Mouse (Mus musculus) adrenal gland (tissue): Measurements from ENCODE around the gene Eepd1.

ENCODE experiments used
- intact Hi-C: fragments of 180-260 bp; cut with DNase I; formaldehyde crosslinking; loops from one replicate; pipeline ENCODE4 v1.15.1; 2025

Gene Eepd1

DNA sequence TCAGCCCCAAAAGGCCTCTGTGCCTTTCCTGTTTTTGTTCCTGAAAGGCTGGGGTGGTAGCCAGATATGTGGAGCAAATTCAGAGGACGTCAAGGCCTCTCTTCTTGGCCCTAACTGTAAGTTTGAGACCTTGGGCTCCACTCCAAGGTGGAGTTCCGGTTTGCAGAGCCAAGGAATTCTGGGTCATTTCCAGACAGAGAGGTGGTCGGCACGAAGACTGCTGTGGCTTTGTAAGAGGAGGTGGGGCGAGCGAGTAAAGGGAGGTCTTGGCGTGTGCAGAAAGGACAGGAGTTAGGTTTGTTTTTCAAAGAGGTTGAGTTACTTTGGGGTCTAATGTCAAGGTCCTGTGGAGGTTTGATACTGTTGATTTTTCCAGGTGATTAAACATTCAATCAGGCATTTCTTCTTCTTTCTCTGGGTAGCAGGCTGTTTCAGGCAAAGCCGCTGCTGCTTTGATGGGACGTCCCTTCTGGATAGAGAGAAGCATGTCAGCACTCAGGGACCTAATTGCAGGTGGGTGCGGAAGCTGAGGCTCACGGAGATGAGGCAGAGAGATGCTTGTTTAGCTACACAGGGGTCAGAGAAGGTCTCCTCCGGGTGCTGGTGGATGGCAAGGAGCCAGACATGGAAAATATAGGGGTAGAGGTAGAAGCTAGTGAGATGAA, 6.2 kb downstream of the Eepd1 start:
- intact Hi-C loops: loop anchor here (10.0 kb wide), 1 partner anchor 333 kb away; the partner anchor contains the start of gene Herpud2

DNA sequence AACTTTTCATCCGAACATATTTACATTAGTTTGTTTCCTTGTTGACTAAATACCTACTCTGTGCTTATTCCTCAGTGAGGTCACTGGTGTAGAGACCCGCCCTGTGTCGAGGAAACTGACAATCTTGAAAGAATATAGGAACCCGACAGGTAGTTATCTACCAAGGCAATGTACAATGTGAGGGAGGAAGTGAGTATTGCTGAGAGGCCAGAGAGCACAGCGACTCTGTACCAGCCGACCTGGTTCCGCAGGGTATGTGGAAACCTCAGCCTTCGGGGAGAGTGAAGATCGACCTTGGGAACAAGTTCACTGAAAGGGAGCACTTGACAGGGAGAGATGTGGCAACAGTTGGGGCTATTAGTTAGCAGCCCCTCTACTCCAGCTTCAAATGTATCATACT, 7.2 kb downstream of the Eepd1 start:
- intact Hi-C loops: loop anchor here (10.0 kb wide), 1 partner anchor 334 kb away; the partner anchor contains the start of gene Herpud2

DNA sequence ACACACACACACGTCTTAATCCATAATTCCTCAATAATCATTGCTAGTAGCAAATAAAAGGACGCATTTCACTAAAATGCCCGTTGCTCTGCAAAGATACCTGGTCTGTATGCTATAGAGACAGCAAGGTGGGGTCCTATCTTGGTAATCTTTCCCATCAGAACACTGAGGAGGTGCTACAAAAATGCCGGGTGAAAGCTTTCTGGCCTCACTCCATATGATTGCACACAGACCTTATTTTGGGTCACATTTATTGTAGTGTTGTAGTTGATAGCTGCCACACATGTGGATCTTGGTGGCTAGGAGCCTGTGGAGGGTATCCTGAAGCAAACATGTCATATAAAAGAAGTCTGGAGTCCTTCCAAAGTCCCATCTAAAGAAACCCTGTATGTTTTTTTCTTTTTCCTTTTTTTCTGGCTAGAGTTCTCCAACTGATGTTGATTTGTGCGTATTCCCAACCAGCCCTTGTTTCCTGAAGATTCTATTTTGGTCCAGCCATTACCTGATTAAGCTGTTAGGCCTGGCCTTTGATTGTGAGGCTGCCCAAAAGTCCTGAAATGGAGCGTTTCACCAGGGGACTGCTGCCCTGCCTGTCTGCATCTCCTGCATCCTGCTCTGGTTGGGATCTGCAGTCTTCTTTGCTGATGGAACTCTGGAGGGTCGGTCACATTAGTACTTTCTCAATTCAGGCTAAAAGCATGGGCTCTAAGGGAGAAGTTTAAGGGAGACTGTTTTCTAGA, 8.0 kb downstream of the Eepd1 start:
- intact Hi-C loops: loop anchor here (10.0 kb wide), 1 partner anchor 335 kb away; the partner anchor contains the start of gene Herpud2

DNA sequence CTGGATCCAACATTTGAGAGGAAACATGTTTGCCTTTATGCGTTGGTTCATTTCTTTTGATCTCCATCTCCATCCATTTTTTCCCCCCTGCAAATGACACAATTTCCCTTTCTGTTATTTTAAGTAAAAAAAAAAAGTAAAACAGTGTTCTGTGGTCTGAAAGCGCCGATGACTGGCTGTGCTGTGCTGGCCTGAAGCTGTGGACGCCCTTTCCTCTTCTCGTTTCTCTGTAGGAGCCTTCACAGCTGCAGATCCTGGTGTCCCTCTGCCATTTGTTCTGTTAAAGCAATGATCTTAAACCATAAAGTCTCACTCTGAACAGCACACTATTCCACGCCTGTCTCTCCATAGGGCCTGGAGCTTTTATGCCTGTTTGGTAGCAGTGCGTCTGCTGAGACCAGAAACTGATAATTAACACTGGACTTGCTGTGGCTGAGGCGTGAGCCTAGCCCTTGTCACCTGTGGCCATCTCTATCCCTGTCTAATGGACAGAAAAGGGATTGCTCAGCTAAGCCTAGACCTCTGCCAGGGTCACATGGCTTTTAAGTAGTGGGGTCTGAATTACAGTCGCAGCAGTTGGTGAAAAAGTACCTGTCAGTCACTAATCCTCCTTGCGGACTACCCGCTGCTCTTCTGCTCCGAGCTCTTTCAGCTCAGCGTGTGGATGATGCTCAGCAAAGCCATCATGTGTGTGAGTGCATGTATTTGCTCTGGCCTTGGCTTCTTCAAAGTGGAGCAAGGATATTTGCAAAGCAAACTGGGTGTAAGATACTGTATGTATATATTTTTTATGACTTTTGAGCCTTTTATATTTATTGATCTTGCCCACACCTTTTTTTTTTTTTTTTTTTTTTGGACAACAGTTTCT, 9.2 kb downstream of the Eepd1 start:
- intact Hi-C loops: no loop called here

DNA sequence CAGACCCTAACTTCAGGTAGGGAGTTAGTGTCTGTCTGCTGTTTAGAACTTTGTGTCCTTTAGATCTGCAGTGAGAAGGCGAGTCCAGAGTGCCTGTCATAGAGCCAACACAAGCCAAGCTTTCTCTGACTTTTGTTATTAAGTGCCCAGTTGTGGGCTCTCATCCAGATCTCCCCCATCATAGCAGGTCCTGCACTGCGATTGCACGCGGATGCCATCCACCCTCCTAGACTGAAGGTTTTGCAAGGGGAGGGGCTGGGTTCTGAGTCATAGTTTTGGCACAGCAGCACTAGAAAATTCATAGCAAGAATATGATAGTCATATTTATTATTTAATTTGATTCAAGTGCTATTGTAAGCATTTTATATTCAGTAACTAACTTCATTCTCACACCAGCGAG, 12.6 kb downstream of the Eepd1 start:
- intact Hi-C loops: no loop called here

DNA sequence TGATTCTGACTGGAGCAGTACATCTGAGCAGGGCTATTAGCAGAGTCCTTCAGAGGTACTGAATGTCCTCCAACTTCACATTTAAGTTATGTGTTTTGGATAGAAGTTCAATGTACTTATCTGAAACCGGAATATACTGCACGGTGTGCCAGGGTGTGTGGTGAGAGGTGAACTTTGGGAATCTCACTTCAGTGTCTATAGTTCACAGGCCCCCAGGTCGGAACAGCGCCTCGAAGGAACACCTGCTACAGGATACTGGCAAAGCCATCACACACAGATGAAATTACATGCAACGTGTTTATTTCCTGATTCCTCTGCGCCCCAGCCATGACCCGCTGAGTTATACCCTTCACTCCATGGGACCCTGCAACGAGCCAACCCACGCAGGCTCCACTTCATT, 14.3 kb downstream of the Eepd1 start:
- intact Hi-C loops: no loop called here

DNA sequence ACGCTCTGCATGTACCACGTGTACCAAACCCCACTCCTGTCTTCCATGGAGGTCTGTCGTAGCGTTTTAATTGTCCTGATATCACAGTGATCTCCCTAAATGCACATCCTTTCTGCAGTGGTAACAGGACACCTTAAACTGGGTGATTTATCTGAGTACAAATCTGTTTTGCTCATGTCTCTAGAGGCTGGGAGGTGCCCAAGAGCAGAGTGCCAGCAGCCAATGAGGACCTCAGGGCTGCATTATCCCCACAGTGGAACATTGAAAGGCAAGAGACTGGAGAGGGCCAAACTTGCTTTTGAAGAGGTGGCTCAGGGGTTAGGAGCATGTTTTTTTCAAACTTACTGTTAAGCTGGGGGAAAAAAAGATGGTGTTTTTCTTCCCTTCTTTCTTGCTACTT, 14.8 kb downstream of the Eepd1 start:
- intact Hi-C loops: no loop called here

DNA sequence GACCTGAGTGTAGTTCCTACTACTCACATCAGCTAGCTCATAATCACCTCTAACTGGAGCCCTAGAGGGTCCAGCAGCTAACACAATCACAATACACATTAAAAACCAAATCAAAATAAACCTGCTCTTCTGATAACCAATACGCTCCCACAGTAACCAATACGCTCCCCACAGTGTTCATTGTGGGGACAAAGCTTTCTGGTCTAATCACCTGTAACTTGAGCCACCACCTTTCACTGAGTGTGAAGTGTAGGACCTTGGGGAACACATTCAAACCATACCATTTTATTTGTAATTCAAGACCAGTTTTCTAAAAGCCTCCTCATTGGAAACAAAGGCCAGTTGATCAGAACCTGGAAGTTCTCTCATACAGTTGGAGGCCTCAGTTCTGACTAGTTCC, 15.4 kb downstream of the Eepd1 start:
- intact Hi-C loops: no loop called here

DNA sequence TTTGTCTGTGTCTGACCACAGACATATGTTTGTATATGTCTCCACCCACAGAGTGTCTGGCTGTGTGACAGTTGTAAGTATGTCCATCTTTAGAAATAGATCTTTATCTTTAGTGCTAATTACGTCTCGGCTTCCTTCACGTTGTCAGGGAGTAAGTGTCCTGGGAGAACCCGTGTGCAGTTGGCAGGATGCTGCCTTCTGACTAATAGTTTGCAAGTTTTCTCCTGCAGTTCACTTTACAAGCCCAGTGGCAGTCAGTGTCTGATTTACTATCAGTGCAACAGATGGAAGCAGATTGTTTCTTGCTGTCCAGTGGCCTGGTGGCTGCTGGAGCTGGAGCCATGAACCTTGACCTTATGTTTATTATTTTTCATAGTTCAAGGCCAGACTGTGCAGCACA, 17.4 kb downstream of the Eepd1 start:
- intact Hi-C loops: loop anchor here (2.0 kb wide), 1 partner anchor 14 kb away; no protein-coding TSS in a partner anchor

DNA sequence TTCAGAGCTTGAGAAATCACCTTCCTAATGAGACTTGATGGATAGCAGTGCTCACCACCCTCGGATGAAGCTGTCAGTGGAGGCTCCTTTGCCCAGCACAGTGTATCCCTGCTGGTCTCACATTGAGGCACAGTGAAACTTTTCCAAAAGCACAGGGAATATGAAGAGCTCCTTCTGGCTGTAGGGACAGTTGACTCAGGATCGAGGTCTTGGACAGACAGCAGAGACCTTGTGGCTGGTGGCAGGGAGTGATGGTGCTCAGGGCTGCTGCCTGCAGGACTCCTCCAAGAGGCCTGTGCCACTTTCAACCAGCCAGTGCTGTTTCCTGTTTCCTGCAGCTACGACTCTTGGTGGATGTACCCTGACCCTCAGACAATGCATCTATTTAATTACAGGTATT, 18.0 kb downstream of the Eepd1 start:
- intact Hi-C loops: loop anchor here (2.0 kb wide), 1 partner anchor 15 kb away; no protein-coding TSS in a partner anchor

DNA sequence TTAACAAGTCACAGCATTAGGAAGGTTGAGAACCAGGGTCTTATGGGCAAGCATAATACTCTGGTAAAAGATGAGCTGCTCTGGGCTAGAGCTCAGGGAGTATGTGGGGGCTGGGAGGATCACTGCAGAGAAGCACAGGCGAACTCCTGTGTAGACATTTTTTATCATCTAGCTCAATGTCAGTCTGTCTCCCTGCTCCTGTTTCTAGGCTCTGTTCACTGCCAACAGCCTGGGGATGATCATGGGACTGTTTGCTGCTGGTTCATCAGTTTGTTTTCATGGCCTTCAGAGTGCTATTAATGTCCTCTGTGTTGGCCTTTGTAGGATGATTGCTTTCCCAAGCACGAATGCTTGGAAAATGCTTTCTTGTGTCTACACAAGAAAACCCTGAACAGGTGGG, 18.7 kb downstream of the Eepd1 start:
- intact Hi-C loops: no loop called here

DNA sequence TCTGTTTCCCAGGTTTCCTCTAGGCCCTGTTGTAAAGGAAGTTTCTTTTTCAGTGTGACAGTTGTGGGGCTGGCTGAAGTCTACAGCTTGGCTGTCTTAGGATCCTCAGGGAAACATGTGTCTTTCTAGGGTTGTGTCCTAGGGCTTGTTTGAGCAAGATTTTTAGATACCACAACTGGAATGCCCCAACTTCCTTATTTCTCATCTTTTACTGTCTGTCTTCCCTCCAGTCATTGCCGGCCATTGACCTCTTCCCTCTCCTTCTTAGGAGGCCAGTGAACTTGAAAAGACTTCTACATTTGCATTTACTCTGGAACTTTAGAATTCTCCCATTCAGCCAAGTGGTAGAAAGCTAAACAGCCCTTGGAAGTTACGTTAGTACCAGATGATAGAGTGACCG, 27.5 kb downstream of the Eepd1 start:
- intact Hi-C loops: no loop called here

DNA sequence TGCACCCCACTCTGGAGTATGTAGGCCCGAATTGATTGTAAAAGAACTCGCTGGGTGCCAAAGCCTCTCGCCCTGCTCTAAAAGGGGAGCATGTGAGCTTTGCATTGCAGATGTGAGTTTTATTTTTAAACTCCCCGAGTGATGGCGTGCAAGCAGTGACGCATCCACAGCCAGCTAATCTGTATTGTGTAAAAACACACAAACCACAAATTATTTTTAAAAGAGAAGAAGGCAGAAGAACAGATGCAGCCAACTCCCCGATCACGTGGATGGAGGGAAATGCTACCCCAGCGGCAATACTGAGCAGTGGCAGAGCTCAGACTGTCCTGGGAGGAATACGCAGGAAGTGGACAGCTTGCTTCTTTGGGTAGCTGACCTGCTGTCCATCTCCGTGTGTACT, 29.2 kb downstream of the Eepd1 start:
- intact Hi-C loops: no loop called here

DNA sequence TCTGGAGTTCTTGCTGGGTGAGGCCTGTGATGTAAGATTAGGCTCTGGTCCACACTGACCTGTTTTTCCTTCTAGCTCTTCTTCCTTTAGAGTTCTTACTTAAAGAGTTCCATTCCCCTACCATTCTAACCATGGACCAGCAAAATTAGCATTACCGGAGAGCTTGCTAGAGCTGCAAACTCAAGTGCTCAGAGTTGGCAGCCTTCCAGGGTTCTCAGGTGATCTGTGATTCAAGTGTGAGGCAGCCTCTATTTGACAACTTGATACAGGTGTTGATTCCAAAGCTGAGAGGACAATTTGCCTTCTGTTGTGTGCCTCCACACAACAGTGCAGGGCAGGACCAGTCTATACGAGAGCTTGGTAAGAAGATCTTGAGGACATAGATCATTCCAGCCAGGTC, 31.7 kb downstream of the Eepd1 start:
- intact Hi-C loops: no loop called here

DNA sequence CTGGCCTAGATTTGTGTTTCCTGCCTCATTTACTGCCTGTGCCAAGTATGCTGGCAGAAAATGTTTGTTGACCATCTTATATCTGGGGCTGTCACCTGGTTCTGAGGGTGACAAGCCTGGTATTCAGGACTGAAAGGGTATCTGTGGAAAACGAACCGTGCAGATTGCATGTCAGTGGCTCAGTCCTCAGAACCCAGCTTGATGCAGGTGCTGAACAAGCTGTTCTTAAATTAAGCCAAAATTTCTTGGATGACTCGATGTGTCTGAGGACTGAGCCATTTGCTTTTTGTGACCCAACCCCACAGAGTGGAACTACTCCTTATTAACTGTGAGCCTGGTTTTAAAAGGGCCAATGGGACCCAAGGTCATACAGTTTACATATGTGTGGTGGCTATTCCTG, 32.2 kb downstream of the Eepd1 start:
- intact Hi-C loops: no loop called here

DNA sequence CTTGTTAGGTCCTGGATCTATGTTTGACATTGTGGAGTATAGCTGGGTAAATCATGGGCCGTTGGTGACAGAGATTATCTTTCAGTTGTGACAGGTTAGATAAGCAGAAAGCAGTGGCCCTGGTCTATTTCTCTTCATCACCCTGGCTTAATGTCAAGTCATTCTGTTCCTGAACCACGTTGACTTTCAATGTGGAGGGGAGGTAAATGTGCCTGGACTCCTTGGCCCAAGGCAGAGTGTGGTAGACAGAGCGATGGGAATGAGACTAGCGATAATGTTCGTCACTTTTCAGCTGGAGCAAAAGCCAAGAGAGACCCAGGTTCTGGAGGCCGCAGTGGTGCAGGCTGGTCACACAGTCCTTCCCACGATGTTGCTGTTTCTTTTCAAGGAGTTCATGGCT, 35.3 kb downstream of the Eepd1 start:
- intact Hi-C loops: no loop called here

DNA sequence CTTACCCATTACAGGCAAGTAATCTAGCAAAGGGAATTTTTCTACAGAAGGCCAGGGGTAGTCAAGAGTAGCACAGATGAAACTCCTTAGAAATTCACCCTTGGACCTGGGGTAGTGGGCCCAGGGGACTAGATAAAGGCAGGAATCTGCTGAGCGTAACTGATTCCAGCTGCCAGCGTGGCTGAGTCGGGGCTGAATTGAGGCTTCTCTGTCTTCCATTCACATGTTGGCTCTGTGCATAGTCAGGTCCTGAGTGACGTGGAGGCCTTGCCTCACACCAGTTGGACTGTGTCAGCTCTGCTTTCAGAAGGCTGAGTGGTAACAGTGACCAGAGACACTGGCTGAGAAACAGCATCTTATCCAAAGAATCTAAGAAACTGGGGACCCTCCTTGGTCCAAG, 36.6 kb downstream of the Eepd1 start:
- intact Hi-C loops: no loop called here

DNA sequence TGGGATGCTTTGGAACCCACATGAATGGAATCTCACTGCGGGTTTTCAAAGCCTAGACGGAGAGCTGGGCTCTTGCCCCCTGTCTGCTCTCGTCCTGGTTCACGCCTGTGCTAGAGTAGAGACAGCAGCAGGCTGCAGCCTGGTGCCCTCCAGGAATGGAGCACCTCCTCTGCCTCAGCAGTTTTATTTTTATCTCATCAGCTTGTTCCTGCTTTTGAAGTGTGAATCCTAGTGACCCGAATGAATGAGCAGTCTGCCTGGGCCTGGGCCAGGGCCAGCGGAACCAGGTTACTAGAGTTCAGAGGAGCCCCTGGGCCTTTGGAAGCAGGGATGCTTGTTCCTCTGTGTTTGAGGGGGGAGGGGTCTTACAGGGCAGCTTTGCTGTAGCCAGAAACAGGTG, 37.8 kb downstream of the Eepd1 start:
- intact Hi-C loops: no loop called here

DNA sequence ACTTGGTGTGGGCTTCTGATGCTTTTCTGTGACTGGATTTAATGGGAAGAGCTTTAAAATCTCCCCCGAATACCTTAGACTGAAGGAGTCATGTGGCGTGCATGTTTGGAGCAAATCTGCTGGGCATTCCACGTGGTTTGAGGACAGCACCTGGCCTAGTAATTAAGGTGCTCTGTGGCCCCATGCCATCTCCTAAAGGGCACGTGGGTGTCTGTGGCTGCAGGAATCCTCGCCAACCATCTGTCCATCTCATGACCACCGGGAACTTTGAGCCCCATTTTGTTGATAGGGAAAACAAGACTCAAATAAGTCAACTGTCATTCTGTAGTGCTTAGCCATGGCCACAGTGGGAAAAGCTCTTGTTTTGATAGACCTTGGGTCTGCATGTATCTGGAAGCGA, 39.5 kb downstream of the Eepd1 start:
- intact Hi-C loops: no loop called here

DNA sequence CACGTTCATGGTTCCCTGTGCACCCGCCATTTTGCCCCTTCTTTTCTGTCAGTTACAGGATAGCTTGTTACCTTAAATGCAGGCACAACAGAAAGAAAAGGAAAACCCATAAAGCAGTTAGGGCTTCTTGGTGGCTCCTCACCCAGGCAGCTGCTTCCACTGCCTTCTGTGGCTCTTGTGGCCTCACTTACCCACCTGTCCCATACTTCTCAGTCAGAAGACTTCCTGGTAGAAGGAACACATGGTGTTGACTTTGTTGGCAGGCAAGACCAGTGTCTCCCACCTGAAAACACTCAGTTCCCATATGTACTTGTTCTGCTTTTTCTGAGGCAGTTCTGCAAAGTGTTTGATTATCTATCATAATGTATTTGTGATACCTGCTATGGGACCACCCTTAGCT, 40.5 kb downstream of the Eepd1 start:
- intact Hi-C loops: no loop called here

DNA sequence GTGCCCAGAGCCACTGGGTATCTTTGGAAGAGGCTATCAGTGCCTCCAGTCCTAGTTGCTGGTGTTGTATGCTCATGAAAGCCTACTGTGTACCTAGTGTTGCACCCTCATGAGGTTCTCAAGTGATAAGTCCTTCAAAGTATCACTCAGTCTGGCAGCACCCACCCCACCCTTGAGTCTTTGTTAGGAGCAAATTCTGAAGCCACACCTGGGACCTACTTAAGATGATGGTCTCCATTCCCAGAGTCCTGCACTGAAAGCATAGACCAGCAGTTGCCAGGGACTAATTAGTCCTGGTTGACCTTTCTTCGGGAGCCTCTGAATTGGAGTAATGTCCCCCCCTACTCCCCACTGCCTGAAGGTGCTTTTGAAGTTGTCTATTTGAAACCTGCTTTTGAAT, 45.2 kb downstream of the Eepd1 start:
- intact Hi-C loops: no loop called here

DNA sequence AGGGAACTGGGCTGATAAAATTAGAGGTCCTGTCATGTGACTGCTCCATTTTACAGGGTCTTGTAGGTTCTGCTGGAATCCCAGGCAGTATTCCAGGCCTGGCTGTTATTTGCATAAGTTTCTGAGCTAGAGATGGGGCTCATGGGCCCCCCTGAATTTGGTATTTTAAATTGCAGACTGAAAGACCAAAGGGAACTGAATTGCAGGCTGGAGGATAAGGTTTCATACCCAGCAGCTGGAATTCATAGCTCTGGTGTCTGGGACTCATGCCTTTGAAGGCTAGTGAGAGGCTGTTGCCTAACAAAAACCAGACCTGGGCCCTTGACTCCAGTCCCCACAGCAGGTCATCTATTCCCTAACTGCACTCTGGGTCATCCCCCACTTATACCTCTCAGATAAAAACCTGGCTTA, 45.6 kb downstream of the Eepd1 start:
- intact Hi-C loops: no loop called here
